Mouse (Mus musculus): ENCODE data around the gene Txnrd2.
A peak's percentile ranks its signal among the peaks of the same experiment; 100 is the strongest.

Gene Txnrd2

DNA sequence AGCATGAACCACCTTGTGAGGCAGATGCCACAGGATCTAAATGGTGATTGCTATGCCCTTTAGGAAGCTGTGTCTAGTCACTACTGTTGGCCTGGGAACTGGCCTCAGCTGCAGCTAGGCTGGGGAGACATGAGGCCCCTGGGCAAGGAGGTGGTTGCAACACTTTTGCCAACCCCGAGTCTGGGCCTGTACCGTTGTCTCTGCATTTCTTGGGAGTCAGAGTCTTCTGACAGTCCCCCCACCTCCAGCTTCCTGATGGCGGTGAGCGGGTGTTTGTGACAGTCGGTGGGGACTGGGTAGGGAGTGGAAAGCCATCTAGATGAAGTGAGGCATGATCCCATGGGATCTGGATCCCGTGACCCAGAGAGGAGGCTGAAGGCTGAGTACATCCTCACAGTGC is 29.2 kb downstream of the Txnrd2 start:
- DNase-seq, result no peak

DNA sequence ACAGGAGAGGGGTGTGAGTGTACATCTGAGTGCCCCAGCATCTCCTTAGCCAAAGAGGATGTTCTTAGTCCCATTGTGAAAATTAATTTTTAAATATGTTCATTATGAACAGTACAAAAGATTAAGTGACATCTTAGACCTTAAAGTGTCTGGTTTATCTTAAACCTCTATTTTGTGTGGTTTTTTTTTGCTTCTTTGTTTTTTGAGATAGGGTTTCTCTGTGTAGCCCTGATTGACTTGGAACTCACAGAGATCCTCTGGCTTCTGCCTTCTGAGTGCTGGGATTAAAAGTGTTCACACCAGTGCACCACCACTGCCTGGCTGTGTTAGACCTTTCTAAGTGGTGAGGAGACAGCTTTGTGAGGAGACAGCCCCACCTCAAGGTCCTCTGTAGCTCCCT is 32.5 kb downstream of the Txnrd2 start:
- no peak for DNase-seq

DNA sequence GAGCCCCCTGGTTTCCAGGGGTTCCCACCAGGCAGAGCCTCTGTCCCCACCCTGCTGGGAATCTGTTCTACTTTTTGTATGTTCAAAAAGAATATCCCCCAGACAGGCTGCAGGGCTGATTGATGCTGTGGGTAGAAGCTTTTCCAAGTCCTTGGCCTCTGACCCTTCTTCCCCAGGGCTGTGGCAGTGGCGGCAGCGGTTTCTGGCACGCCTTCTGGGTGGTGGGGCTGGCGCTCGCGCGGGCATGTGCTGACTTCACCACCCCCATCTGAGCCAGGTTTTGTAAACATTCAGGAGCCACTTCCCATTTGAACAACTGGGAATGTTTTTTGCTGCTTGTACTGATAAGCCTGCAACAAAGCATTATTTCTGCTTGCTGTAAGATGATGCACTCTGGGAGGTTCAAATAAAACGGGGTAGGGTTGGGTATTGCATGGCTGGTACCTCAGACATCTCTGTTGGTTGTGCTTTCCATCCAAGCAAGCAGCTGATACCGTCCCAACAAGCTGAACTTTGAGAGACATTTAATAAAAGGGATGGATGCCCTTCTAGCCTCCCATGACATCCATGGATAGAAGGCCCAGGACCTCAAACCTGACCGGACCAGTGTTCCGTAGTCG is 33.3 kb downstream of the Txnrd2 start:
- peak; percentile 63 to 71 for DNase-seq

DNA sequence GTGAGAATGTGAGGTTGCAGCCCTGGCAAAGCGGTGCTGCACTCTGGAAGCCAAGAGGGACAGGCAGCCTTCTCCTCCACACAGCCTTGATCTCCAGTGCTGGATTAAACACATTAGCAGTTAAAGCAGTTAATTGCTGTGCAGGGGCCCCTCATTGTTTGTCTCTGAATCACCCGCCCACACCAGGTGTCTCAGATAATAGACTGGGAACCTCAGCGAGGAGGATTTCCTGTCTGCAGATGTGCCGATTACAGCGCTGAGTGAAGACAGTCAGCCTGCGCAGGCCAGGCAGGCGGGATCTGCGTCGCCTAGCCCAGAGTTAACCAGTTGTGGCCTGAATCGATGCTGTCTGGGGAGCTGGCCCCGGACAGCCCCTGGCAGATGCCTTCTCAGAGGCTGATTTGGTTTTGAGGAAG is 33.8 kb downstream of the Txnrd2 start:
- DNase-seq, result peak; percentile 9 to 33

DNA sequence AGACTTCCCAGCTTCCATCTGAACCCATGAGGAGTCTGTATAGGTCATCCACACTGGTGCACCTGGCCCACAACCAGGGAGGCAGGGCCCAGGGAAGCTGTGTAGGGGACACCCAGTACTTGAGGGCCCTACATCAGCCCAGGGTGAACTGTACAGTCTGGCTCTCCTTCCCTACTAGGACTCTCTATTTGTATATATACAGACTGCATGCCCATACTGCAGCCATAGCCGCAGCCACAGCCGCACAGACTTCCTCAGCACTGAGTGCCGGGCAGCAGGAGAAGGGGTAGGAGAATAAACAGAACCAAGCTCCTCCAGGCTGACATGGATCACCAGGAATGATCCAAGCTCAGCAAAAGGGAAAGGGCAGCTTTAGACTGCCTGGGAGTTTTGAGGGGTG is 34.6 kb downstream of the Txnrd2 start:
- DNase-seq, result no peak

DNA sequence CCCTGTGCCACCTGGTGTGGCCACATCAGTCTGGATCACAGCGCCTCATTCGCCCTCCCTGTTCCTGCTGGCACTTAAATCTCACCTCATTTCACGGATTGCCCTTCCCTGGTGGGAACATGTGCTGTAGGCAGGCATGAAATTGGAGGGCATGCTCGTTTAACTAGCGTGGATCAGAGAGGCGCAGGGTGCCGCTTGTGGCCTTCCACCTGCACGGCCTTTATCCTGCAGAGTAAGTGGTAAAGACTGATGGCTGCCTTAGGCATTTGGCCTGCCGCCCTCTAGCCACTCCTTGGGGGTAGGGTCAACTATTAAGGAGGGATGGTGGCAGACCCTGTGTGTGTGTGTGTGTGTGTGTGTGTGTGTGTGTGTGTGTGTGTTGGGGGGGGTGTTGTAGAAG is 35.8 kb downstream of the Txnrd2 start:
- no peak for DNase-seq

DNA sequence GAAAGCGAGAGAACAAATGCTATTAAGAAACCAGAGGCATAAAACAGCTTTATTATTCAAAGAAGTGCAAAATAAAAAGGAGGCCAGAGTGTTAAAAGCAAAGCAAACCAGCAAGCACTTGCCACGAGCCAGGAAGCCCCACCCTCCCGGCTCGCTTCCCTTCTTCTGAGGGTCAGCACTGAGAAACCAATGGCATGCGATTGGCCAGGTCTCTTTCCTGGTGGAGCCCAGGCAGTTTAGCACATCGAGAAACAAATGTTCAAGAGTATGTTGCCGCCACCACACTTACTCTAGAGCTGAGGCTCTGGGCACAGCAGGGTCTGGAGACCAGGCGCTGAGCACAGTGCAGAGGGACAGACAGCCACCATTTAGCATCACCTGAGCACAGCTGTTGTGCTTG is 36.4 kb downstream of the Txnrd2 start:
- peak; percentile 18 to 48 for DNase-seq

DNA sequence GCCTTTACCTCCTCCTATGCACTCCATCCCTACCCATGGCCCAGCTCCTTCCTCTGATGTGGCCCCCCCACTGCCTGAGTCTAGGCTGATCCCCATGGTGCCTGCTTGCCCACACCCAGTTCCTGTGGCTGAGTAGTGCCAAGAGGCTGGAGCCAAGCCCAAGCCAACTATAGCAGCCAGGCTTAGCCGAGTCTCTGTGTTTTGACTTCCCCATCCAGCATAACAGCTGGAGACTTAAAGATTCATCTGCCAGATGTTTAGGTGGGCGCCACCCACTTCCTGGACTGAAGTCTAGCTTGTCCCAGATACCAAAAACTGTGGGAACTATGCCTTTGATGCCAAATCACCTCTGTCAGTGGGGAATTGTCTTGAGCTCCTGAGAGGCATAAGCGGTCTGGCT is 38.1 kb downstream of the Txnrd2 start:
- DNase-seq, result peak; percentile 61 to 74

DNA sequence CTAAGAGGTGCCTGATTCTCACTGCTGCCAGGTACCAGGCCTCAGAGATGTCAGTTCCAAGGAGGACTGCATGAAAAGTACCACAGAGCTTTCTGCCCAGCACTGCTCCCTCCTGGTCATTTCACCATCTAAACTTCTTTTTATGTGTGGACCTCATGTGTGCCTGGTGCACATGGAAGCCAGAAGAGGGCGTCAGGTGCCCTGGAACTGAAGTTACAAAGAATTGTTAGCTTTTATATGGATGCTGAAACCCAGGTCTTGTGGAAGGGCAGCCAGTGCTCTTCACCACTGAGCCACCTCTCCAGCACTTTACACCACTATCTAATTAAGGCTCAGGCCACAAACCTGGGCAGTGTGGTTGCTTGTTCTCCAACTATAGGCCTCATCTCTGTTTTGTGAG is 44.6 kb downstream of the Txnrd2 start:
- DNase-seq, result no peak

DNA sequence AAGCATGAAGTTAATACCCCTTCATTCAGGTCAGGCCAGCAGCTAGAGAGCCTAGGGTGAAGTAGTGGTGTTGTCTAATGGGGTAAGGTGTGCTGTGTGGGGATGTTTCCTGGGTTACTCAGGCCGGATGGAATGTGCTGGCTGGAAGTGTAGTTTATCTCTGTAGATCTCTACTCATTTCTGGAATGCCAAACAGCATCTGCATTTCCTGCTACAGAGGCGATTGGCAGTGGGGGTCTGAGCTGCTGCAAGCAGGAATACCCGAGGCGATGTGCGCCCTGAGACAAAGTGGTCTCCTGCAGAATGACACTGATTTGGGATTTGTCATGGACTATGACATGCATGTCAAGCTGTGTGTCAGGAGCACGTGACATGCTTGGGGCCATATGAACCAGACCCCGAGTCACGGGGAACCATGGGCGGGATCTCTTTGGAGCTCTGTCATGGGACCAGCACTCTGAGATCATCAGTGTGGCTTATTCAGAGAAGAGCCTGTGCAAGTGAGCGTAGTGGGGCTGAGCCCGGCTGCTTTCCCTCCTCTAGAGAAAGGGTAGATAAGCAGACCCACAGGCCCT is 45.3 kb downstream of the Txnrd2 start:
- DNase-seq, result no peak

DNA sequence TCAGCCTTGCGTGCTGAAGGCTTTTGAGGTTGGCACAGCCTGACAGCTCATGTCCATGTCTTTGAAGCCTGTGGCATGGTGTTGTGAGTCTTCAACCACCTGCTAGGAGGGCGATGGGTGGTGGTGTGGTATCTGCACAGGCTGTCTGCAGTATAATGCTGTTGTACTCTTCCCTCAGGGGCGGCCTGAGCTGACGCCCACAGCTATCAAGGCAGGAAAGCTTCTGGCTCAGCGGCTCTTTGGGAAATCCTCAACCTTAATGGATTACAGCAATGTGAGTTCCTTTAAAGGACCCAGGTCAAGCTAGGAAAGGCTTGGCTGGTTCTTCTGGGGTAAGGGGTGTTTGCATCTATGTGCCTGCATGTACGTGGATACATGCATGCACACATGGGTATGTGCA is 45.8 kb downstream of the Txnrd2 start:
- no peak for DNase-seq

DNA sequence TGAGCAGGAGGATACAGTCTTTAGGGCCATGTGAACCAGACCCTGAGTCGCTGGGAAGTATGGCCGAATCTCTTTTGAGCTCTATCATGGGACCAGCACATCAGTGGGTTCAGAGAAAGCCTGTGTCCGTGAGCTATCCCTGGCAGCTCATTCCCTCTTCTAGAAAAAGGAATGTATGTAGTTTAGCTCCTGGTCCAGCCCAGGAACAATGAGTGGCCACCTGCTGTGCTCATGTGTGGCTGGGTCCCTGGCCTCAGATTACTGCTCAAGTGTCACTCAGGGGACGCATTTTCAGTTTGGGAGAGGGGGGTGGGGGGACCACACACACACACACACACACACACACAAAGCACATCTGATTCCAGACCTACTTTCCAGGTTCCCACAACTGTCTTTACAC is 46.2 kb downstream of the Txnrd2 start:
- no peak for DNase-seq

DNA sequence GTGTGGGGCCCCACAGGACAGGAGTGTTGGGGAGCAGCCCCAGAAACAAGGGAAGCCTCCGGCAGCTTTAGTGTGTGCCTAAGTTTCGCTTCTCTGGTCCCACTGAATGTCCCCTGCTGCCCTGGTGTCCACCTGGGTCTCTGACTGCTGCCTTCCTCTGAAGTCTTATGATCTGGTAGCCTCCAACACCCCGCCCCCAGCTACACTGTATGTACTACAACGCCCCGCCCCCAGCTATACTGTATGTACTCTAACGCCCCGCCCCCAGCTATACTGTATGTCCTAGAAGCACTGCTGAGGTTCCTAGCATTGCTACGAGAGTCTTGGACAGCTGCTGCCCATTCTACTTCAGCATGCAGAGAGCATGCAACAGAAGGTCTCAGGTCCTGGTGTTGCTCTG is 46.8 kb downstream of the Txnrd2 start:
- DNase-seq, result no peak

DNA sequence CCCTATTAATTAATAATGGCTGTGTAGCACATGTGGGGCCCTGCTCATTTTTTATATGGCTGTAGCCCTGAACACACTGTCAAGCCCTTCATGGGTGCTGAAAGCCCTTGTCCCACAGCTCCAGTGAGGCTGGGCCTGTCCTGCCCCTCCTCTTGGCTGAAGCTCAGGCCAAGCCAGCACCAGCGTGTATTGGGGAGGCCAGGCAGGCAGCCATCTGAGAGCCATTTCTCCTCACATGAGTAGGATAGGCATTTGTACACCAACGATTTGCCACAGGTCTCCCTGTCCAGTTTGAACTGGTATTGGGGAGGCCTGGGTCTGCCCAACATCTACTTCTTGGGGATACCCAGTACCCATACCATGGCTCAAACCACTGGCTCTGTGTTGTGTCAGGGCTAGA is 47.8 kb downstream of the Txnrd2 start:
- DNase-seq, result no peak

DNA sequence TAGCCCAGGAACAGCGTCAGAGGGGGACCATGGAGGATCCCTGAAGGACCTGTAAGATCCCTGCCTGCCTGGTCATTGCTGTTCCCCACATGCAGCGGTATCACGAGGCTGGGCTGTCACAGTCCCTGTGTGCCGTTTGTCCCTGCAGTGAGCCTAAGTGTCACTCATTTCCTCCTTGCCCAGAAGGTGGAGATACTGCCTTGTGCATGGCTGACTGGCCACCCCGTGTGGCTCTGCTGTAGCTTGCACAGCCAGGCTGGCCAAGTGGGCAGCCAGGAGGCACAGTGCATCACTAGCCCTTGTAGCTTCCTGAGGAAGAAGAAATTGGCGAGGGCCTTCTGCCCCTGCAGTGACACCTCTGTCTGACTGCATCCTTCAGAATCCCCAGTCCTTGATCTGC is 51.8 kb downstream of the Txnrd2 start:
- no peak for DNase-seq

DNA sequence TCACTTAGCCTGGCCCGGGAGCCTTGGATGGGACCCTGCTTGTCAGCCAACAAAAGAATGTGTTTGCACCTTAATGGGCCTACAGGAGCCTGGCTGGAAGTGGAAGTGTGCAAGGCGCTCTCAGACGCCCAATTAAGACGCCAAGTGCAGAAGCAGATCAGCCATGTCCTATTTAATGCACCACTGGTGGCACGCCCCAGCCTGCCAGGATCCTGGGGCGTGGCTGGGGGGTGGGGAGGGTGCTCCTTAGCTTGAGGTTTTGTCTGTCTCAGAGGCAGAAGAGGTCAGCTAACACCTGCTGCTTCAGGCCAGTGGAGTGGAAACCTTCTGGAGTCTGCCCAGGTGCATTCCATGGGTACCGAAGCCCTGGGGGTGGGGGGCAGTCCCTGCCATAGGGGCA is 53.5 kb downstream of the Txnrd2 start:
- no peak for DNase-seq

DNA sequence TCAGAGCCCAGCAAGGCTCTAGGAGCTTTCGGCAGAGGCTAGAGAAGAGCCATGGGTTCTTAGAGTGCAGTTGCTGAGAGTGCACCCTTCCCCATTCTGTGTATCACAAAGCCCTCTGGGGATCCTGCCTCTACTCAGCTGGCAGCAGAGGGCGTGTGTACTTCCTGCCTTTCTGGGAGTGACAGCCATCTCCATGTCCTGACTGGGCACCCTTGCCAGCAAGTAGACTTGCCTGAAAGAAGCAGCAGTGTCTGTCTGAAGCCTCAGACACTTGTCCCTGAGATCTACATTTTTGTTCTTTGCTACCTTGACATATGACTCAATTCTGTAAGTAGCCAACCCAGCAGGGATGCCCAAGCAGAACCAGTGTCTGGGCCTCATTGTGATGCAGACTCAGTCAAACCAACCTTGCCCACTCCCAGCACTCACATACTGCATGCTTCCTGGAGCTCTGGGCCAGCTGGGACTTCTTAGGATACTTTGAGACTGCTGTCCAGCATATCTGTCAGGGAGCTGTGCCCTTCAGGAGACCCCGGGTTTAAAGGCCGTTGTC is 54.8 kb downstream of the Txnrd2 start:
- no peak for DNase-seq

DNA sequence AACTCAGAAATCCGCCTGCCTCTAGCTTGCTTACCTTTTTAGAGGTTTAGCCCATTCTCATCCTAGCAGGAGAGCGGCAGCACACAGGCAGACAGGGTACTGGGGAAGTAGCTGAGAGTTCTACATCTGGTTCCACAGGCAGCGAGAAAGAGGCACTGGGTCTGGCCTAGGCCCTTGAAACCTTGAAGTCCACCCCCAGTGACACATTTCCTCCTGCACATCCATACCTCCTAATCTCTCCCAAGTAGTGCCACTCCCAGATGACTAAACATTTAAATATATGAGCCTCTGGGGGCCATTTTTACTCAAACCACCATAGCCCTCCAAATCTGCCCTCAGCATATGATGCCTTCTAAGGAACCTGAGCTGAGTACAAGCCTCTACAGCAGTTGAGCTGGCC is 56.2 kb downstream of the Txnrd2 start:
- no peak for DNase-seq

DNA sequence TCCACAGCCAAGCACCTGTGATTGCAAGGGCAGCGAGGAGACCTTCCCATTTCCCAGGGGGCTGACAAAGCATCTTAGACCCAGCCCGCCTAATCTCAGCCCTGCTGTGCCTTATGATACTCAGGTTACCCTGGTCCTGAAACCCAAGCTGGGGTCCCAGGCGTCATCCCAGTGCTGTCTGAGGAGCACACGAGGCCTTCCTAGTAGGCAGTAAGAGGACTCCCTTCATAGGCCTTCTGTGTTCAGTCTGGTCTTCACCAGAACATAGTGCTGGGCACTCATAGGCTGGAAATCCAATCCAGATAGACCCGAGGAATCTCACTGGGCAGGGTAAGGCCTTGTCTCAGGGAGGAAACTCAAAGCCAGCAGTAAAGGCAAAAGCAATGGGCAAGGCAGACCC is 57.7 kb downstream of the Txnrd2 start:
- DNase-seq, result no peak

DNA sequence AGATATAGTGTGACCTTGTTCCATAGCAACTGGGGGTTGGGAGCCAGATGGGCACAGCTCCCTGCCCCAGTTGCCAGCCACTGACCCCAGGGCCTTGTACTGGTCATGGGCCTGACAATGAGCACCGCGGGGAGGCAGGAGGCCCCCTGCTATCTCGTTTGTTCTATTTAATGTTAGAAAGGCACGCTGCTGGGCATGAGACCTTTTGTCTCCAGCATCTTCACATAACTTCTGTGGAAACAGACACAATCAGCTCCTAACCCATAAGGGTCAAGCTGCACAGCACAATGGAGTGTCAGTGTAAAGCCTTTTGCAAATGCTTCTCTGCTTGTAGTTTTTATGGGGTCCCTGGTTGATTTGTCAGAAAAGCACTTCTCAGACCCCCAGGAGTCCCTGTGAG is 58.2 kb downstream of the Txnrd2 start:
- DNase-seq, result no peak

DNA sequence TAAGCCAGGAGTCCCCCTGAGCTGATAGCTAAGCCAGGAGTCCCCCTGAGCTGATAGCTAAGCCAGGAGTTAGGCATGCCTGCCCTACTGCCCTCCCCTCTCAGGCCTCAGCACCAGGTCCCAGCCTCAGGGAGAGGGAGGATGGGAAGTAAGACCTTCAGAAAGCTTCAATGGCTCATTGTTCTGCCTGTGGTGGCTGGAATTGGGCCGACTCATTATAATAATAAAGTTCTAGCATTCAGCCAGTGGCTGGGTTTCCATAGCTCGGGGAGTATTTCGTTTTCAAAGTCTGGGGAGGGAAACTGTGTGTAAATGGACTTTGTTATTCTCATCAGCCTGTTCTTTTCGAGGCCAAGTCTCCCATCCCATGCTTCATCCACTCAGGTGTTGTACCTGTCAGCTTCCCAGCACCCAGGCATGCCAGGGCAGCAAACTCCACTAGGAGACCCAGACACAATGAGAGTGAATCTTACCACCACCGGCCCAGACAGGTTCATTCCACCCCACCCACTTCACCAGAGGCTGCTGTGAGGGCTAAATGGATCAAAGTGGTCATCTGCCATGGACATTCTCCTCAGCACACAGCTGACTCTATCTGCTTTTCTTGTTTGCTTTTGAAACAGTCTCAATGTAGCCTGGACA is 58.7 kb downstream of the Txnrd2 start:
- DNase-seq, result no peak

DNA sequence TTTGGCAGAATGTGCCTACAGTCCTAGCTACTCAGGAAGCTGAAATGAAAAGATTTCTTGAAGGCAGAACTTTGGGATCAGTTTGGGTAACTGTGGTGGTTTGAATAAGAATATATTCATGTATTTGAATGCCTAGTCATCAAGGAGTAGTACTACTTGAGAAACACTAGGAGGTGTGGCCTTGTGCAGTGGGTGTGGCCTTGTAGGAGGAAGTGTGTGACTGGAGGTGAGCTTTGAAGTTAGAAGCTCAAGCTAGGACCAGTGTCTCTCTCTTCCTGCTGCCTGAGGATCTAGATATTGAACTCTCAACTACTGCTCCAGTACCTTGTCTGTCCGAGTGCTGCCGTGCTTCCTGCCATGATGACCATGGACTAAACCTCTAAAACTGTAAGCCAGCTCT is 59.9 kb downstream of the Txnrd2 start:
- no peak for DNase-seq

DNA sequence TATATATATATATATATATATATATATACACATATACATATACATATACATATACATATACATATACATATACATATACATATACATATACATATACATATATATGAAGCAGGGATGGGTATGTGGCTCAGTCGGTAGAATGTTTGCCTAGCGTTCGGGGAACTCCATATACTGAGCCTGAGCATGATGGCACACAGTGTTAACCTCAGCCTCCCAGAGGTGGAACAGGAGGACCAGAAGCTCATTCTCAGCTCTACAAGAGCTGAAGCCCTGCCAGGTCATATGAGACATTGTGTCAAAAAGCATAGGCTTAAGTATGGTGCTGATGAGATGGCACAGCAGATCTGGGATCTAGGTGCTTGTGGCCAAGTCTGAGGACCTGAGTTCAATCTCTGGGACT is 64.1 kb downstream of the Txnrd2 start:
- no peak for DNase-seq

DNA sequence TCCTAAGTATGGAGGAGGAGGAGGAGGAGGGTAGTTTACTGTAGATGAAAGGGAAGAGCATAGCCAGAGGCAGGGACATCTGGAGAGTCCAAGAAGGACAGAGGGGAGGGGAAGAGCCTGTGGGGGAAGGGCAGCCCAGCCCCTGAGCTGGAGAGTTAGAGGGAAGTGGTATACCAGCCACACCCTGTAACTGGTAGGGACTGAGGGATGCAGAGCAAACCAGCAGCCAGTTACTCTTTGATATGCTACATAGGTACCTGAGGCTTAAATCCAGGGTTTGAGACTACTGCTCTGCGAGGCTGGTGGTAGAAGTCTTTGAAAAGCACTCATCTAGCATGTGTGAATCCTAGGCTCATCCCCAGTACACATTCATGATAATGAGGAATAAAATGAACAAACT is 64.7 kb downstream of the Txnrd2 start:
- DNase-seq, result no peak
